Mouse (Mus musculus) stomach, embryonic 16.5 days (tissue): Measurements from ENCODE around the gene Tial1. TPM values are rescaled to one million over a fixed set of nuclear protein-coding genes. Genes with fewer than 3 reads are reported as not detected.

Experiments
- ATAC-seq: fragments of 200-750 bp; cut with Nextera tagmentation; 2 replicates; pipeline ENCODE4 v1.8.0; 2017; ENCODE audit warnings: moderate number of reproducible peaks, moderate TSS enrichment; ENCODE audit not compliant: insufficient read depth, low FRiP score
- H3K27ac ChIP-seq: fragments of 300-500 bp; sonication (generic); 2 replicates; pipeline ENCODE4 v1.5.1; 2014; ENCODE audit warnings: low read length
- H3K27me3 ChIP-seq: fragments of 300-500 bp; sonication (generic); 2 replicates; pipeline ENCODE4 v1.6.1; 2014; ENCODE audit warnings: low read length, control low read depth, mixed read lengths; ENCODE audit not compliant: control insufficient read depth, insufficient read depth
- H3K36me3 ChIP-seq: fragments of 300-500 bp; sonication (generic); 2 replicates; pipeline ENCODE4 v1.6.1; 2014; ENCODE audit warnings: low read length; ENCODE audit not compliant: control insufficient read depth, insufficient read depth
- H3K4me1 ChIP-seq: fragments of 300-500 bp; sonication (generic); 2 replicates; pipeline ENCODE4 v1.6.1; 2014; ENCODE audit warnings: low read length, control low read depth, mixed read lengths; ENCODE audit not compliant: control insufficient read depth, insufficient read depth
- H3K4me2 ChIP-seq: fragments of 300-500 bp; sonication (generic); 2 replicates; pipeline ENCODE4 v1.6.1; 2014; ENCODE audit warnings: low read depth, low read length, mixed read lengths
- H3K4me3 ChIP-seq: fragments of 300-500 bp; sonication (generic); replicated peaks from 2 replicates; pipeline ENCODE4 v1.5.1; 2014; ENCODE audit warnings: mild to moderate bottlenecking, low read length
- H3K9ac ChIP-seq: fragments of 300-500 bp; sonication (generic); 2 replicates; pipeline ENCODE4 v1.6.1; 2014; ENCODE audit warnings: low read length
- H3K9me3 ChIP-seq: fragments of 300-500 bp; sonication (generic); replicated peaks from 2 replicates; pipeline ENCODE4 v1.6.1; 2016; ENCODE audit warnings: low read length, control low read depth; ENCODE audit not compliant: control insufficient read depth
- WGBS: fragments of 180-500 bp; shearing (Covaris S2); extraction: QIAGEN DNeasy Blood & Tissue Kit; methylation state at CpG from one replicate; pipeline ENCODE4 v1.1.7; 2014; 5-methylcytosine and 5-hydroxymethylcytosine counted together
- polyA plus RNA-seq: library from polyadenylated mRNA; unstranded; fragments of >200 nt; fragmentation: Nextera tagmentation; extraction: Ambion mirVana; gene quantifications from 2 replicates; pipeline ENCODE4 v1.2.1, GENCODE M21; 2015

The Tial1 gene
- 20.8 and 24.4 TPM in 2 replicates for polyA plus RNA-seq

DNA sequence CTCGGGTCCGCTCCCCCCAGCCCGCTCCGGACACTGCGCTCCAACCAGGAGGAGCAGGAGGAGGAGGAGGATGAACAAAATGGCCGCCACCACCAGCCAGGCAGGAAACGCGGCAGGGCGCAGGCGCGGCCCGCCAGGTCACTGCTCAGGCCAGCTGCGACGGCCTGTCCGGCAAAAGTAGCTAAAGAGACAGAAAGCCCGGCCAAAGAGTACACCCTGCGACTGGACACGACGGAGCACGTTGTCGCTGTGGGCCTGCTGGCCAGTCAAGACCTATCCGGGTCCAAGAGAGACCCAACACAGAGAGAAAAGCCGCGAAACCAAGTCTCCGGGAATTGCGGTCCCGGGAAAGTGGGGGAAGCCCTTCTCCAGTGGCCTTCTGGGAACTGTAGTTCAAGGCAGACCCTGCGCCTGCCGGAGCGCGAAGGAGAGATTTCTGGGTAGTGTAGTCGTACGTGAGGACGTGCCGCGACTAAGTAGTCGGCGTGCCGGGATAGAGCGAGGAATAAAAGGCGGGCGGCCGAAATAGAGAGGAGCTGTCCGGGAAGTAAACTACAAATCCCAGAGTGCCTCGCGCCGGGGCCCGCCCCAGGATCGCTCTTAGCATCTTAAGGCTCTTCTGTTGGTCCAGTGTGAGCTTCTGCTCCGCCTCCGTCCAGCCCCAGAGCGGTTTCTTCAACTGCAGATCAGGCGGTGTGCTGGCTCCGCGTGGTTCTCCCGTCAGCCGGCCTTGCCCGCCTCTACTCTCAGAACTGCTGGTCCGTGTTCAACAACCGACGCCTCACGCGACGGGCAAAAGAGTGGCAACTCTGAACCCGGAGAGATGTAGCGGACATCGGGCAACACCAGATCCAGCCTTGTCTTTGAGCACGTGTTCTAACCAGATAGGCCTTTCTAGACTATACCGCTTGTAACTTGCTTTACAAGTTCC is at the start of gene Tial1:
Gene Tial1 (minus strand): TSS at position 433 of the 931 bp plus-strand sequence.
- Histone ChIP-seq H3K36me3 (no peaks in the 10 kb centered on the region), H3K4me1 (peaks cover 13% of the 10 kb centered on the region), H3K9ac (peak within 1 kb of the TSS; percentile 92), H3K27me3 (no peaks in the 10 kb centered on the region), H3K4me2 (peak within 1 kb of the TSS; percentile 93), H3K27ac (peak within 1 kb of the TSS; percentile 95), H3K4me3 (peak within 1 kb of the TSS; percentile 75), H3K9me3 (no peaks in the 10 kb centered on the region)
- peak; percentile 99 for ATAC-seq
- under 1% methylated on average over 69 of the region's 69 CpGs for WGBS

- no peaks in the 10 kb centered on the region for H3K27me3 ChIP-seq
- no peaks in the 10 kb centered on the region for H3K9me3 ChIP-seq
- no peak overlapping the region for H3K9ac ChIP-seq
- H3K4me1 ChIP-seq, result no peaks in the 10 kb centered on the region
- H3K4me3 ChIP-seq, result no peak overlapping the region
- 89% methylated on average over 6 of the region's 6 CpGs for WGBS
- no peaks in the 10 kb centered on the region for H3K36me3 ChIP-seq
- no peak overlapping the region for H3K4me2 ChIP-seq
- ATAC-seq, result no peak
- H3K27ac ChIP-seq, result no peak overlapping the region
Measured at GRCm38 (mm10) chr7:128504091-128504490, 42.6 kb upstream of the Tial1 start.

DNA sequence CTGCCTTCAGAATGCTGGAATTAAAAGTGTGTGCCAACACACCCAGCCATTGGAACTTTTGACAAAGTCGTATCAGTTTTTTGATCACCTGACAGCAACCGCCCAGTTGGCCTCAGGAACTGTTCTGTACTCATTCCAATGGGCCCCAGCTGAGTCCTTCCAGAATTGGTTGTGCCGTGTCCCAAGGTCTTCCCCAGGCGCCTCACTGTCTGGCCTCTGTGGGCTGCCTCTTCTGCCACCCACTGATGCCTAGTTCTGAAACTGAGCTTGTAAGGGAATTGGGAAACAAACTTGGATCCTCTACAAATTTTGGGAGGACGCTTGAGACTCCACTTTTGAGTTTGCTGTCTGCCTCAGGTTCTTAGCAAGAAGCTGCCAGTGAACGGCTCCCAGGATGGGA is 38.3 kb upstream of the Tial1 start:
- 72% methylated on average over 6 of the region's 6 CpGs for WGBS
- ATAC-seq, result no peak
- H3K27me3 ChIP-seq, result no peaks in the 10 kb centered on the region

DNA sequence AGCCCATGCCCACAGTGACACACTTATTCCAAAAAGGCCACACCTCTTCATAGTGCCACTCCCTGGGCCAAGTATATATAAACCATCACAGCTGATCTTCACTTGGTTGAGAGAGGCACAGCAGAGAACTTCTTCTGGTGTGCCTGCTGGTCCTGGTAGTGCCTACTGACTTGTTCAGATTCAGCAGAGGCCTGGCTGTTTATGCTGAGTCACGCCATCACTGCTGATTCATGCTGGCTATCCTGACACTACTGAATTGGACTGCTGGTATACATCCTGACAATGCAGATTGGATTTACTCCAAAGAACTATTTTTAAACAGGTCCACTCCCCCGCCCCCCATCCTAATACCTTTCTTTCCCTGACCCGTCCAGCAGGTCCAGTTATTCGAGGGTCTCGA is 33.0 kb upstream of the Tial1 start:
- no peaks in the 10 kb centered on the region for H3K36me3 ChIP-seq
- WGBS, result 88% methylated on average over 5 of the region's 5 CpGs
- no peaks in the 10 kb centered on the region for H3K4me1 ChIP-seq
- ATAC-seq, result no peak
- H3K4me3 ChIP-seq, result no peak overlapping the region
- no peak overlapping the region for H3K4me2 ChIP-seq
- H3K27ac ChIP-seq, result no peak overlapping the region
- no peak overlapping the region for H3K9ac ChIP-seq
- H3K9me3 ChIP-seq, result no peaks in the 10 kb centered on the region
- no peaks in the 10 kb centered on the region for H3K27me3 ChIP-seq

More for the DNA sequence above, 38.3 kb upstream of the Tial1 start:
- H3K9ac ChIP-seq, result no peak overlapping the region
- H3K4me1 ChIP-seq, result no peaks in the 10 kb centered on the region
- H3K9me3 ChIP-seq, result no peaks in the 10 kb centered on the region
- H3K4me3 ChIP-seq, result no peak overlapping the region
- no peak overlapping the region for H3K27ac ChIP-seq
- no peak overlapping the region for H3K4me2 ChIP-seq
- H3K36me3 ChIP-seq, result no peaks in the 10 kb centered on the region

- Histone ChIP-seq H3K4me3 (no peak overlapping the region), H3K9me3 (peaks cover 9% of the 10 kb centered on the region), H3K4me2 (no peak overlapping the region), H3K27ac (no peak overlapping the region), H3K9ac (no peak overlapping the region), H3K36me3 (no peaks in the 10 kb centered on the region), H3K27me3 (no peaks in the 10 kb centered on the region), H3K4me1 (no peaks in the 10 kb centered on the region)
- WGBS, result 94% methylated on average over 3 of the region's 3 CpGs
- ATAC-seq, result no peak
Measured at GRCm38 (mm10) chr7:128488986-128489385, 27.5 kb upstream of the Tial1 start.

DNA sequence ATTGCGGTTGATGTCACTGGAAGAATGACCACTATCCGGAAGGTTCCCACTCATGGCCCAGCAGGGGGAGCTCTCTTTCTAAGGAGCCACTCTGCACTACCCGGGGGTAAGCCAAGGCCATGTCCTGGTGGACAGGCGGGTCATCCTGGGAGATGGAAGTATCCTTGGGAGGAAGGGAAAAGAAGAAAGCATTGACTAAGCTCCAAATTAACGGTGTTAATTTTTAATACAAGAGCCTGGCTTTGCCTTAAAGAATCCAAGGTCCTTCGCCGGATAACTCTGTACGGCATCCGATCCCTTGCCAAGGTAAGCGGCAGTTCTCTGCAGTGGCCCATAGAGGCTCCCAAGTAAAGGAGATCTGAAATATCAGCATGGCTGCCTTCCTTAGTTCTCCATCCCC is 12.8 kb upstream of the Tial1 start:
- Histone ChIP-seq H3K27me3 (no peaks in the 10 kb centered on the region), H3K36me3 (no peaks in the 10 kb centered on the region), H3K4me2 (no peak overlapping the region), H3K4me3 (no peak overlapping the region), H3K4me1 (no peaks in the 10 kb centered on the region), H3K27ac (no peak overlapping the region), H3K9ac (no peak overlapping the region), H3K9me3 (0 out of 2 replicates have a peak, but pooled peaks cover 3% of the 10 kb centered on the region)
- 37% methylated on average over 10 of the region's 10 CpGs for WGBS
- ATAC-seq, result peak; percentile 71

DNA sequence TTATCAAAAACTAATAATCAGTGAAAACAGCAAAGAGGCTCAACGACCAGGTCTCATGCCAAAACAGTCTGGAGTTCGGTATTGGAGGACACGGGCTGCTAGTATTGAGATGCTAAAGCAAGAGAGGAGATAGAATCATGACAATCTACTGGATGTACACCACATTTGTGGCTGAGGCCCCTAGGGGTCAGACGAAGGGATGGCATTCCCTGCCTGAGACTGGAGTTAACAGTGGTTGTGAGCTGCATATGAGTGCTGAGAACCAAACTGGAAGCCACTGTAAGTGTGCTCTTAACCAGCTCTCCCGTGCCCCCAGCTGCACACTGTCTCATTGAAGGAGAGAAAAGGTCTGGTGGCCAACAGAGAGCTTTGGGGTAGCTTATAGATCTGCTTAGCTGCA is 889 bp upstream of the Tial1 start:
- Histone ChIP-seq H3K27ac (no peak overlapping the region), H3K4me2 (peak overlapping the region; percentile 69), H3K9me3 (no peaks in the 10 kb centered on the region), H3K4me3 (peak overlapping the region; percentile 46), H3K36me3 (no peaks in the 10 kb centered on the region), H3K27me3 (no peaks in the 10 kb centered on the region), H3K4me1 (peaks cover 13% of the 10 kb centered on the region), H3K9ac (peak overlapping the region; percentile 64; the same call in 1 of the 2 replicates)
- WGBS, result 65% methylated on average over 5 of the region's 5 CpGs
- ATAC-seq, result no peak

- Histone ChIP-seq H3K27me3 (no peaks in the 10 kb centered on the region), H3K4me3 (peak overlapping the region; percentile 75), H3K27ac (peak overlapping the region; percentile 95), H3K9me3 (no peaks in the 10 kb centered on the region), H3K9ac (peak overlapping the region; percentile 92), H3K4me2 (peak overlapping the region; percentile 93), H3K4me1 (peaks cover 13% of the 10 kb centered on the region), H3K36me3 (no peaks in the 10 kb centered on the region)
- ATAC-seq, result peak; percentile 14
- WGBS, result 0% methylated on average over 22 of the region's 23 CpGs
Measured at GRCm38 (mm10) chr7:128460865-128461228, 670 bp downstream of the Tial1 start.

DNA sequence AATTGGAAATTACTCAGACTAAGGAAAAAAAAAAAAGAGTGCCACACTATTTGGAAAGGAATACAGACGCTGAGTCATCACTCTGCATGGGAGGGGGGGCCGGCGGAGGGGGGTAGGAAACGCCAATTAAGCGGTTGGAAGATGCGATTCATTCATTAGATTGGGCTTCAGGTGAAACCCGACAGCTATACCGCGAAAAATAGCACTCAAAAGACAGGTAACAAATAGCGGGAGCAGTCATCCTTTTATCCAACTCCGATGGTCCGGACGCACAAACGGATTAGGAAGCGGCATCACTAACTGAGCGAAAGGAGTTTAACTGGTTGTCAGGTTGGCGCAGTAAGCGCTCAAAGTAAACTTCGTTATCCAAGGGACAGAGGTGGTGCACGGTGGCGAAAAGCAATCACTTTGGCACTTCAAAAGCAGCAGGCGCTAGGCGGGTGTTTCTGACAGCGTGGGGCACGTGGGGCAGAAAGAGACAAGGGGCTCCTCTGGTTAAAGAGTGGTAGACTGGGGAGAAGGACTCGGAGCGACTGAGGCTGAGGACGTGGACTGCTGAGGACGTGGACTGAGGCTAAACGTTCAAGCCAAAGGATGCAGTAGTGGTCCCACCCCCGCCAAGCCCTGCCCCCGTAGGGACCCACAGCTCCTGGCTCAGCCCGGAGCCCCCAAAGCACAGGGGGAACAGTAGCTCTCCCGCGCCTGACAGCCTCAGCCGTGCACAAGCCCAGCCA is 1.2 kb downstream of the Tial1 start:
- Histone ChIP-seq H3K27me3 (no peaks in the 10 kb centered on the region), H3K27ac (peak overlapping the region; percentile 95), H3K4me1 (peaks cover 13% of the 10 kb centered on the region), H3K9ac (peak overlapping the region; percentile 92), H3K4me2 (peak overlapping the region; percentile 93), H3K4me3 (peak overlapping the region; percentile 75), H3K36me3 (no peaks in the 10 kb centered on the region), H3K9me3 (no peaks in the 10 kb centered on the region)
- ATAC-seq, result peak; percentile 1; the same call in 1 of the 2 replicates
- WGBS, result under 1% methylated on average over 36 of the region's 36 CpGs
